ENCODE assay signal across 8 mouse cellular contexts in genomic region chr6:115808488-115809231, GRCm38 (mm10). TPM values are rescaled to one million over a fixed set of nuclear protein-coding genes. Genes with fewer than 3 reads are reported as not detected.
DNase-seq lines count a peak whose midpoint lies in the region; ATAC-seq and TF ChIP-seq lines count a peak whose summit lies in the region.

Gene Rpl32, minus strand, starts transcription at chr6:115808747.

- no peaks in the 10 kb centered on the region for H3K27me3 ChIP-seq in embryonic facial prominence, embryonic 15.5 days
- H3K27me3 ChIP-seq in limb, embryonic 14.5 days (ENCODE audit: control insufficient read depth, insufficient read depth, low read length) = no peaks in the 10 kb centered on the region
- H3K27me3 ChIP-seq in midbrain, postnatal 0 days (ENCODE audit: insufficient read depth, low read length) = no peaks in the 10 kb centered on the region

- WGBS in bone marrow, adult 2 months = under 1% methylated on average over 47 of the region's 47 CpGs
- under 1% methylated on average over 47 of the region's 47 CpGs for WGBS in embryonic facial prominence, embryonic 15.5 days
- WGBS in limb, embryonic 14.5 days = under 1% methylated on average over 41 of the region's 47 CpGs
- under 1% methylated on average over 46 of the region's 47 CpGs for WGBS in midbrain, postnatal 0 days

- peak; percentile 98 for DNase-seq in 416B (ENCODE audit: low read depth)
- DNase-seq in heart, adult 8-10 months (ENCODE audit: low spot score) = peak; percentile 91
- DNase-seq in kidney, adult 9 months = peak; percentile 93
- DNase-seq in limb, embryonic 14.5 days (ENCODE audit: low spot score) = peak; percentile 94
- DNase-seq in midbrain, postnatal 0 days (ENCODE audit: low spot score) = peak; percentile 95
- peak; percentile 71 to 80 for DNase-seq in spleen, postnatal 14 days (ENCODE audit: low spot score in 2 of 2)

- peaks cover 37% of the 10 kb centered on the region for H3K36me3 ChIP-seq in embryonic facial prominence, embryonic 15.5 days
- peaks cover 40% of the 10 kb centered on the region for H3K36me3 ChIP-seq in limb, embryonic 14.5 days (ENCODE audit: control insufficient read depth, insufficient read depth, low read length)
- peaks cover 21% of the 10 kb centered on the region for H3K36me3 ChIP-seq in midbrain, postnatal 0 days (ENCODE audit: insufficient read depth, low read length)

- H3K4me1 ChIP-seq in bone marrow, adult 2 months (ENCODE audit: control insufficient read depth, insufficient read depth, low read length) = peaks cover 4% of the 10 kb centered on the region; the same call in 1 of the 2 replicates
- peaks cover 22% of the 10 kb centered on the region for H3K4me1 ChIP-seq in embryonic facial prominence, embryonic 15.5 days
- peaks cover 12% of the 10 kb centered on the region for H3K4me1 ChIP-seq in limb, embryonic 14.5 days (ENCODE audit: control insufficient read depth, insufficient read depth, low read length)
- H3K4me1 ChIP-seq in midbrain, postnatal 0 days (ENCODE audit: insufficient read depth, low read length) = peaks cover 5% of the 10 kb centered on the region

- peak within 1 kb of the TSS; percentile 88 for H3K4me3 ChIP-seq in bone marrow, adult 2 months (replicated peaks; ENCODE audit: control insufficient read depth, low read depth, low read length)
- peak within 1 kb of the TSS; percentile 77 for H3K4me3 ChIP-seq in embryonic facial prominence, embryonic 15.5 days (replicated peaks)
- peak within 1 kb of the TSS; percentile 100 for H3K4me3 ChIP-seq in limb, embryonic 14.5 days (replicated peaks; ENCODE audit: low read length)
- H3K4me3 ChIP-seq in midbrain, postnatal 0 days (ENCODE audit: low read depth, low read length) = peak within 1 kb of the TSS; percentile 78

- no peak; the same call in 1 of the 2 replicates for TF ChIP-seq CTCF in bone marrow, adult 2 months (IDR thresholded peaks at IDR 0.05; ENCODE audit: control insufficient read depth, insufficient read depth, low read length)
- peak; percentile 70 for TF ChIP-seq CTCF in midbrain, postnatal 0 days (IDR thresholded peaks at IDR 0.05)

- peak within 1 kb of the TSS; percentile 85 for H3K9ac ChIP-seq in embryonic facial prominence, embryonic 15.5 days
- H3K9ac ChIP-seq in limb, embryonic 14.5 days (ENCODE audit: low read depth, low read length, severe bottlenecking) = peak within 1 kb of the TSS; percentile 99
- H3K9ac ChIP-seq in midbrain, postnatal 0 days (replicated peaks; ENCODE audit: low read length, poor library complexity, severe bottlenecking) = peak within 1 kb of the TSS; percentile 89

- peak within 1 kb of the TSS; percentile 80 for H3K4me2 ChIP-seq in embryonic facial prominence, embryonic 15.5 days (replicated peaks)
- H3K4me2 ChIP-seq in limb, embryonic 14.5 days (replicated peaks; ENCODE audit: low read depth, low read length, severe bottlenecking) = peak within 1 kb of the TSS; percentile 88
- H3K4me2 ChIP-seq in midbrain, postnatal 0 days (ENCODE audit: low read depth, low read length, poor library complexity, severe bottlenecking) = peak within 1 kb of the TSS; percentile 69

- ATAC-seq in embryonic facial prominence, embryonic 15.5 days (ENCODE audit: insufficient number of reproducible peaks, low FRiP score, low TSS enrichment, low read depth) = peak; percentile 86
- ATAC-seq in limb, embryonic 14.5 days (ENCODE audit: low FRiP score, low read depth) = peak; percentile 89
- peak; percentile 90 for ATAC-seq in midbrain, postnatal 0 days (ENCODE audit: low FRiP score)

- no peaks in the 10 kb centered on the region for H3K9me3 ChIP-seq in embryonic facial prominence, embryonic 15.5 days (replicated peaks)
- no peaks in the 10 kb centered on the region for H3K9me3 ChIP-seq in limb, embryonic 14.5 days (ENCODE audit: control insufficient read depth, low read length)
- H3K9me3 ChIP-seq in midbrain, postnatal 0 days (ENCODE audit: low read length) = no peaks in the 10 kb centered on the region

- peak; percentile 78 for TF ChIP-seq POLR2A in bone marrow, adult 2 months (IDR thresholded peaks at IDR 0.05; ENCODE audit: borderline replicate concordance, control insufficient read depth, low read depth, low read length)
- peak; percentile 96; the same call in 1 of the 2 replicates for TF ChIP-seq POLR2A in limb, embryonic 14.5 days (IDR thresholded peaks at IDR 0.05; ENCODE audit: borderline replicate concordance, extremely low read depth, insufficient read depth, insufficient read length)

- peak within 1 kb of the TSS; percentile 82 for H3K27ac ChIP-seq in bone marrow, adult 2 months (ENCODE audit: control insufficient read depth, insufficient read depth, low read depth, low read length, poor library complexity)
- peak within 1 kb of the TSS; percentile 97 for H3K27ac ChIP-seq in embryonic facial prominence, embryonic 15.5 days (replicated peaks)
- H3K27ac ChIP-seq in limb, embryonic 14.5 days (replicated peaks; ENCODE audit: low read depth, low read length) = peak within 1 kb of the TSS; percentile 98
- peak within 1 kb of the TSS; percentile 99 for H3K27ac ChIP-seq in midbrain, postnatal 0 days (ENCODE audit: low read depth, low read length)

RNA-seq across cellular contexts. Expression of gene Rpl32, which starts in this region (rescaled TPM):
- polyA plus RNA-seq in bone marrow, adult 2 months (2011; ENCODE audit: insufficient read depth, insufficient read length, low replicate concordance, missing spikeins) = 1,266 and 1,894 TPM in 2 replicates
- 2,086 and 2,192 TPM in 2 replicates for polyA plus RNA-seq in embryonic facial prominence, embryonic 15.5 days (2015; fragmentation: Nextera tagmentation; extraction: Ambion mirVana)
- 100 to 1,000 TPM; 586 to 697 (median 628) TPM for total RNA-seq in heart, adult 8-10 months (2022)
- polyA plus RNA-seq in limb, embryonic 14.5 days (2012; rRNA removed) = 2,190 and 2,685 TPM in 2 replicates
- polyA plus RNA-seq in limb, embryonic 14.5 days (2014; fragmentation: Nextera tagmentation; extraction: Ambion mirVana) = 2,459 and 2,604 TPM in 2 replicates
- total RNA-seq in midbrain, postnatal 0 days (2014; rRNA removed) = 768 and 939 TPM in 2 replicates
- 982 and 1,027 TPM in 2 replicates for polyA plus RNA-seq in midbrain, postnatal 0 days (2015; fragmentation: Nextera tagmentation; extraction: Ambion mirVana)

Comparison
In these comparisons a context has a peak if more than half of its experiments do, and no peak if none do; other contexts are left out.
1. Peak in every context shown above with its lines: DNase-seq, ATAC-seq, H3K4me3 ChIP-seq and H3K27ac ChIP-seq.